Mouse (Mus musculus): ENCODE data around the gene Lrit2. TPM values are rescaled to one million over a fixed set of nuclear protein-coding genes. Genes with fewer than 3 reads are reported as not detected.
A peak's percentile ranks its signal among the peaks of the same experiment; 100 is the strongest.

Lrit2 gene
- total RNA-seq (2021) = not detected
- long read RNA-seq, experiment 1 = 0 reads
- long read RNA-seq, experiment 2 = 0 reads

- no peak for DNase-seq
These were observed at the start of gene Lrit2 for GRCm38 (mm10) chr14:37067629-37068028. TSS of gene Lrit2 (plus strand) at chr14:37067929.

- no peak for DNase-seq
These were observed 40.3 kb upstream of the Lrit2 start for GRCm38 (mm10) chr14:37027248-37027933.

GRCm38 (mm10) chr14:37027951-37028350 is 39.8 kb upstream of the Lrit2 start:
- DNase-seq = no peak

- DNase-seq = no peak
These were observed 39.2 kb upstream of the Lrit2 start for GRCm38 (mm10) chr14:37028555-37028954.

- no peak for DNase-seq
These were observed 35.1 kb upstream of the Lrit2 start for GRCm38 (mm10) chr14:37032481-37033104.

- DNase-seq = peak; percentile 39
These were observed 34.5 kb upstream of the Lrit2 start for GRCm38 (mm10) chr14:37033241-37033640.

GRCm38 (mm10) chr14:37034432-37034831 is 33.3 kb upstream of the Lrit2 start:
- no peak for DNase-seq

- no peak for DNase-seq
These were observed 18.8 kb upstream of the Lrit2 start, which contains the start of gene Rgr for GRCm38 (mm10) chr14:37048914-37049410. TSS of gene Rgr (minus strand) at chr14:37048964.

GRCm38 (mm10) chr14:37064849-37065248 is 2.9 kb upstream of the Lrit2 start:
- DNase-seq = no peak

GRCm38 (mm10) chr14:37066636-37067035 is 1.1 kb upstream of the Lrit2 start:
- DNase-seq = no peak

- no peak for DNase-seq
These were observed 787 bp downstream of the Lrit2 start for GRCm38 (mm10) chr14:37068516-37068915.

GRCm38 (mm10) chr14:37080724-37081123 is 13.0 kb downstream of the Lrit2 start:
- no peak for DNase-seq

- no peak for DNase-seq
These were observed 16.0 kb downstream of the Lrit2 start for GRCm38 (mm10) chr14:37083755-37084154.

GRCm38 (mm10) chr14:37094436-37094835 is 26.7 kb downstream of the Lrit2 start:
- no peak for DNase-seq

- DNase-seq = no peak
These were observed 27.8 kb downstream of the Lrit2 start for GRCm38 (mm10) chr14:37095556-37095955.

- no peak for DNase-seq
These were observed 30.3 kb downstream of the Lrit2 start, which contains the start of gene Cdhr1 for GRCm38 (mm10) chr14:37097956-37098530. TSS of gene Cdhr1 (minus strand) at chr14:37098347.

GRCm38 (mm10) chr14:37101531-37101930 is 33.8 kb downstream of the Lrit2 start:
- no peak for DNase-seq

- DNase-seq = no peak
These were observed 34.8 kb downstream of the Lrit2 start for GRCm38 (mm10) chr14:37102484-37102883.

- DNase-seq = no peak
These were observed 37.0 kb downstream of the Lrit2 start for GRCm38 (mm10) chr14:37104747-37105146.

GRCm38 (mm10) chr14:37105846-37106245 is 38.1 kb downstream of the Lrit2 start:
- no peak for DNase-seq

- no peak for DNase-seq
These were observed 41.7 kb downstream of the Lrit2 start for GRCm38 (mm10) chr14:37109460-37109859.

- no peak for DNase-seq
These were observed 42.2 kb downstream of the Lrit2 start for GRCm38 (mm10) chr14:37109975-37110374.

- DNase-seq = no peak
These were observed 42.7 kb downstream of the Lrit2 start for GRCm38 (mm10) chr14:37110456-37110855.
